8 mouse cellular contexts compared by ENCODE assay signal in the genomic region with DNA sequence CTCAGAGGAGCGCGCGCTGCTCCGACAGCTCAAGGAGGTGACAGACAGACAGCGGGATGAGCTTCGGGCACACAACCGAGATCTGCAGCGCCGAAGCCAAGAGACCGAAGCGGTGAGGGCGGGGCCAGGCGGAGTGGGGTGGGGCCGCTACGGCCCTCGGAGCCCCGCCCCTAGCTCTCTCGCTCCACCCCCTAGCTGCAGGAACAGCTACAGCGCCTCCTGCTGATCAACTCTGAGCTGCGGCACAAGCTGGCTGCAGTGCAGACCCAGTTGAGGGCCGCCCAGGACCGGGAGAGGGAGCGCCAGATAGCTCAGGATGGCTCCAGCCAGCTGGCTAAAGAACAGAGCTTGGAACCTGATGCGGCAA. TPM values are rescaled to one million over a fixed set of nuclear protein-coding genes. Genes with fewer than 3 reads are reported as not detected.
A peak's percentile ranks its signal among the peaks of the same experiment; 100 is the strongest.
DNase-seq lines count a peak whose midpoint lies in the region; ATAC-seq and TF ChIP-seq lines count a peak whose summit lies in the region.

No protein-coding gene starts in this region.

- peak overlapping the region; percentile 62 for H3K4me3 ChIP-seq in hindbrain, embryonic 10.5 days
- peak overlapping the region; percentile 58 for H3K4me3 ChIP-seq in lung, embryonic 16.5 days (ENCODE audit: low read length)
- H3K4me3 ChIP-seq in thymus, adult 2 months (ENCODE audit: control insufficient read depth, insufficient read depth, low read length): peak overlapping the region; percentile 57

- peaks cover 31% of the 10 kb centered on the region for H3K4me1 ChIP-seq in hindbrain, embryonic 10.5 days (replicated peaks)
- H3K4me1 ChIP-seq in lung, embryonic 16.5 days (replicated peaks; ENCODE audit: control insufficient read depth, insufficient read depth, low read length): peaks cover 17% of the 10 kb centered on the region
- peaks cover 7% of the 10 kb centered on the region for H3K4me1 ChIP-seq in thymus, adult 2 months (replicated peaks; ENCODE audit: control insufficient read depth, insufficient read depth, low read length)

- 2% methylated on average over 24 of the region's 24 CpGs for WGBS in hindbrain, embryonic 10.5 days
- WGBS in lung, embryonic 16.5 days: 3% methylated on average over 24 of the region's 24 CpGs
- 6% methylated on average over 24 of the region's 24 CpGs for WGBS in thymus, adult 2 months

- no peaks in the 10 kb centered on the region for H3K27me3 ChIP-seq in hindbrain, embryonic 10.5 days (ENCODE audit: insufficient read depth, poor library complexity, severe bottlenecking)
- H3K27me3 ChIP-seq in lung, embryonic 16.5 days (ENCODE audit: control insufficient read depth, insufficient read depth, low read depth, low read length): no peaks in the 10 kb centered on the region
- H3K27me3 ChIP-seq in thymus, adult 2 months (ENCODE audit: control insufficient read depth, insufficient read depth, low read length): no peaks in the 10 kb centered on the region

- peaks cover 45% of the 10 kb centered on the region for H3K36me3 ChIP-seq in hindbrain, embryonic 10.5 days
- peaks cover 30% of the 10 kb centered on the region for H3K36me3 ChIP-seq in lung, embryonic 16.5 days (ENCODE audit: control insufficient read depth, insufficient read depth, low read length)
- H3K36me3 ChIP-seq in thymus, adult 2 months (ENCODE audit: control insufficient read depth, insufficient read depth, low read length): peaks cover 38% of the 10 kb centered on the region

- H3K9me3 ChIP-seq in hindbrain, embryonic 10.5 days: no peaks in the 10 kb centered on the region
- no peaks in the 10 kb centered on the region for H3K9me3 ChIP-seq in lung, embryonic 16.5 days (ENCODE audit: control insufficient read depth, low read length)

- peak; percentile 84 for ATAC-seq in frontal cortex, adult (ENCODE audit: low TSS enrichment)
- peak; percentile 91 for ATAC-seq in lung, embryonic 16.5 days (ENCODE audit: low read depth)

- peak; percentile 84 for TF ChIP-seq CTCF in thymus, adult 2 months (IDR thresholded peaks at IDR 0.05; ENCODE audit: borderline replicate concordance, control insufficient read depth, extremely low read depth, insufficient read depth, low read length, poor library complexity)

- DNase-seq in MN1 (ENCODE audit: low spot score): peak; percentile 85
- DNase-seq in cerebellum, adult 8-10 months: peak; percentile 95
- DNase-seq in hindbrain, embryonic 10.5 days (ENCODE audit: low spot score): peak; percentile 94
- peak; percentile 91 for DNase-seq in layer of hippocampus, adult 9-11 months
- peak; percentile 85 for DNase-seq in ovary, adult 18-20 months (ENCODE audit: low spot score)
- peak; percentile 90 for DNase-seq in thymus, adult 2 months

- H3K9ac ChIP-seq in lung, embryonic 16.5 days (ENCODE audit: low read length): peak overlapping the region; percentile 70

- TF ChIP-seq POLR2A in thymus, adult 2 months (IDR thresholded peaks at IDR 0.05; ENCODE audit: control insufficient read depth, extremely low read depth, insufficient read depth, low read length, poor library complexity): no peak

- H3K27ac ChIP-seq in hindbrain, embryonic 10.5 days: peak overlapping the region; percentile 81
- H3K27ac ChIP-seq in lung, embryonic 16.5 days (ENCODE audit: low read length): peak overlapping the region; percentile 59
- H3K27ac ChIP-seq in thymus, adult 2 months (ENCODE audit: control insufficient read depth, insufficient read depth, low read length): no peak overlapping the region

- H3K4me2 ChIP-seq in lung, embryonic 16.5 days (ENCODE audit: low read depth, low read length): peak overlapping the region; percentile 98

RNA-seq across cellular contexts. Expression of a gene that starts 0.7 kb away (rescaled TPM):
- 0.35 and 0.65 TPM in 2 replicates for polyA plus RNA-seq in hindbrain, embryonic 10.5 days (2016; fragmentation: Nextera tagmentation; extraction: Ambion mirVana)
- polyA plus RNA-seq in lung, embryonic 16.5 days (2015; fragmentation: Nextera tagmentation; extraction: Ambion mirVana): 0.83 and 0.89 TPM in 2 replicates
- polyA plus RNA-seq in thymus, adult 2 months (2012; rRNA removed): 3.0 and 3.2 TPM in 2 replicates

RNA-seq across cellular contexts. Expression of a gene that starts 2.7 kb away (rescaled TPM):
- polyA plus RNA-seq in hindbrain, embryonic 10.5 days (2016; fragmentation: Nextera tagmentation; extraction: Ambion mirVana): 4.9 and 6.4 TPM in 2 replicates
- polyA plus RNA-seq in lung, embryonic 16.5 days (2015; fragmentation: Nextera tagmentation; extraction: Ambion mirVana): 16.4 and 17.7 TPM in 2 replicates
- polyA plus RNA-seq in thymus, adult 2 months (2012; rRNA removed): 4.7 and 4.8 TPM in 2 replicates

RNA-seq across cellular contexts. Expression of a gene that starts 20.9 kb away (rescaled TPM):
- 5.2 and 7.1 TPM in 2 replicates for polyA plus RNA-seq in hindbrain, embryonic 10.5 days (2016; fragmentation: Nextera tagmentation; extraction: Ambion mirVana)
- 7.2 and 7.4 TPM in 2 replicates for polyA plus RNA-seq in lung, embryonic 16.5 days (2015; fragmentation: Nextera tagmentation; extraction: Ambion mirVana)
- 207 and 214 TPM in 2 replicates for polyA plus RNA-seq in thymus, adult 2 months (2012; rRNA removed)

RNA-seq across cellular contexts. Expression of a gene that starts 24.0 kb away (rescaled TPM):
- polyA plus RNA-seq in hindbrain, embryonic 10.5 days (2016; fragmentation: Nextera tagmentation; extraction: Ambion mirVana): 74.8 and 78.1 TPM in 2 replicates
- 46.0 and 47.6 TPM in 2 replicates for polyA plus RNA-seq in lung, embryonic 16.5 days (2015; fragmentation: Nextera tagmentation; extraction: Ambion mirVana)
- polyA plus RNA-seq in thymus, adult 2 months (2012; rRNA removed): 142 and 161 TPM in 2 replicates

RNA-seq across cellular contexts. Expression of a gene that starts 49.1 kb away (rescaled TPM):
- polyA plus RNA-seq in hindbrain, embryonic 10.5 days (2016; fragmentation: Nextera tagmentation; extraction: Ambion mirVana): 11.7 and 12.4 TPM in 2 replicates
- polyA plus RNA-seq in lung, embryonic 16.5 days (2015; fragmentation: Nextera tagmentation; extraction: Ambion mirVana): 16.7 and 17.1 TPM in 2 replicates
- 13.0 and 14.4 TPM in 2 replicates for polyA plus RNA-seq in thymus, adult 2 months (2012; rRNA removed)

Comparison
In these comparisons a context has a peak if more than half of its experiments do, and no peak if none do; other contexts are left out.
1. RNA of a gene that starts 20.9 kb away (polyA plus RNA-seq): 207 to 214 TPM in thymus, adult 2 months; 7.2 to 7.4 TPM in lung, embryonic 16.5 days and 5.2 to 7.1 TPM in hindbrain, embryonic 10.5 days; every median in the first group is over 10 times any median in the second.
2. Peak in every context shown above with its lines, with median percentiles within 50 percentile points of each other: DNase-seq and H3K4me3 ChIP-seq.